ENCODE assay signal across 19 mouse cellular contexts in the genomic region with DNA sequence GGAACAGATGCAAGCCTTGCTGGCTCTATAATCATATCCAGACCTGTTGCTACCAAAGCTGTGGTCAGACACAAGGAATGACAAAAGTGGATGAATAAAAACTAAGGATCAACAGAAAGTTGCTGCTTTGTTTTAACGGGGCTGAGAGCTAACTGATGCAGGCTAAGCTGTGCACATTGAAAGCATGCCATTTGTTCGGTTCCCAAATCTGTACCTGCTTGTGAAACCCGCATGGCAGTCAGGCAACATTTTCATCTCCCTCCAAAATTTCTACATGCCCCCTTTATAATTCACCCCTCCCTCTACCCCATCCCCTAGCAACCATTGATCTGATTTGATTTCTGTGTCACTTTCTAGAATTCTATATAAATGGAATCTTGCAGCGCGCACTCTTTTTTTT.
DNase-seq lines count a peak whose midpoint lies in the region; ATAC-seq lines count a peak whose summit lies in the region.
"Had no signal": no experiment of that assay in that cellular context is flagged by ENCODE, and none has a peak within 500 bp of the region (broad histone marks: within the 10 kb centered on the region; RNA-seq: fewer than 3 reads in every experiment).

No protein-coding gene starts in this region.

- H3K36me3 ChIP-seq in forebrain, embryonic 15.5 days = no peaks in the 10 kb centered on the region
- H3K36me3 ChIP-seq in limb, embryonic 10.5 days = no peaks in the 10 kb centered on the region
- H3K36me3 ChIP-seq: embryonic facial prominence, embryonic 13.5 days; heart, embryonic 13.5 days; liver, embryonic 15.5 days had no signal

- WGBS in forebrain, embryonic 15.5 days = 18% methylated on average over 5 of the region's 5 CpGs
- WGBS in limb, embryonic 10.5 days = 79% methylated on average over 5 of the region's 5 CpGs

- no peaks in the 10 kb centered on the region for H3K27me3 ChIP-seq in forebrain, embryonic 15.5 days
- H3K27me3 ChIP-seq in limb, embryonic 10.5 days (ENCODE audit: low read depth, poor library complexity, severe bottlenecking) = no peaks in the 10 kb centered on the region
- H3K27me3 ChIP-seq: embryonic facial prominence, embryonic 13.5 days; heart, embryonic 13.5 days; liver, embryonic 15.5 days had no signal

- no peak for ATAC-seq in forebrain, embryonic 15.5 days (replicated peaks)

- peaks cover 23% of the 10 kb centered on the region for H3K4me1 ChIP-seq in forebrain, embryonic 15.5 days
- peaks cover 23% of the 10 kb centered on the region for H3K4me1 ChIP-seq in limb, embryonic 10.5 days
- H3K4me1 ChIP-seq: liver, embryonic 15.5 days had no signal

- H3K4me2 ChIP-seq in forebrain, embryonic 15.5 days (replicated peaks) = no peak overlapping the region
- H3K4me2 ChIP-seq: embryonic facial prominence, embryonic 13.5 days; heart, embryonic 13.5 days; liver, embryonic 15.5 days had no signal

- H3K4me3 ChIP-seq in forebrain, embryonic 15.5 days = no peak overlapping the region
- H3K4me3 ChIP-seq in limb, embryonic 10.5 days = no peak overlapping the region
- H3K4me3 ChIP-seq: embryonic facial prominence, embryonic 13.5 days; heart, embryonic 13.5 days; liver, embryonic 15.5 days had no signal

- H3K9me3 ChIP-seq in forebrain, embryonic 15.5 days = no peaks in the 10 kb centered on the region
- H3K9me3 ChIP-seq in limb, embryonic 10.5 days (replicated peaks) = no peaks in the 10 kb centered on the region
- H3K9me3 ChIP-seq: embryonic facial prominence, embryonic 13.5 days; heart, embryonic 13.5 days; liver, embryonic 15.5 days had no signal

- H3K9ac ChIP-seq in forebrain, embryonic 15.5 days (replicated peaks) = no peak overlapping the region
- H3K9ac ChIP-seq: embryonic facial prominence, embryonic 13.5 days; heart, embryonic 13.5 days; liver, embryonic 15.5 days had no signal

- DNase-seq in embryo, embryonic 10.5 days (ENCODE audit: low spot score) = peak; percentile 62
- DNase-seq in limb, embryonic 10.5 days (ENCODE audit: low spot score) = peak; percentile 37
- DNase-seq in neural tube, embryonic 10.5 days (ENCODE audit: extremely low spot score, low spot score) = peak; percentile 31
- DNase-seq in ovary, postnatal 36 days (ENCODE audit: low spot score) = no peak
- no peak for DNase-seq in liver
- DNase-seq in urinary bladder, postnatal 14 days (ENCODE audit: low spot score) = no peak
- DNase-seq in adrenal gland, postnatal 10 days = no peak
- DNase-seq: adrenal gland, adult 2 months; cerebellum, adult 9-10 months; gastrocnemius, postnatal 36 days; layer of hippocampus, adult 9-11 months; thymus, postnatal 36 days had no signal

- peak overlapping the region; percentile 47 for H3K27ac ChIP-seq in forebrain, embryonic 15.5 days (replicated peaks)
- H3K27ac ChIP-seq in limb, embryonic 10.5 days = peak overlapping the region; percentile 72
- H3K27ac ChIP-seq: embryonic facial prominence, embryonic 13.5 days; heart, embryonic 13.5 days; kidney, postnatal 0 days; liver, embryonic 15.5 days; macrophage; stomach, postnatal 0 days had no signal

Comparison
In these comparisons a context has a peak if more than half of its experiments do, and no peak if none do; other contexts are left out.
1. DNase-seq: peak in embryo, embryonic 10.5 days (single experiment), limb, embryonic 10.5 days (single experiment) and neural tube, embryonic 10.5 days (single experiment); none in ovary, postnatal 36 days (single experiment), liver (single experiment), urinary bladder, postnatal 14 days (single experiment) and adrenal gland, postnatal 10 days (single experiment).